Mouse (Mus musculus): ENCODE measurements around the gene Rhof. TPM values are rescaled to one million over a fixed set of nuclear protein-coding genes. Genes with fewer than 3 reads are reported as not detected.
A peak's percentile ranks its signal among the peaks of the same experiment; 100 is the strongest.

The Rhof gene
- polyA plus RNA-seq, 1 experiment from 2014 or later = 16.7 TPM

DNA sequence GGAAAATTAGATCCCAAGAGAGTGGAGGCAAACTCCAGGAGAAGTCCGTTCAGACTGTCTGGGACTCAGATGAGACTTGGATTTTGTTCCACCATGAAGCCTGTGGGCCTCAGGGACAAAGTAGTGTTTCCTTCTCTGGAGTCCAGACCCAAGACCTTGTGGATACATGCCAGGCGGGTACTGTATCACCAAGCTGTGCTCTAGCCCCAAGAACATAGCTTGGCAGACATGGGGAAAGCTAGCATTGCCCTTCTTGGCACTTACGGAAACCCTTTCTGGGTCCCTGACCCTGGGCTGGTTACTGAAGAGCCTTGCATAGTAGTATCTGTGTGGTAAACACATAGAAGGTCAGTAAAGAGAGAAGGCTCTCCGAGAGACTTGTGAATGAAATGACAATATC, 27.0 kb upstream of the Rhof start:
- Histone ChIP-seq H3K4me2 (no peak overlapping the region), H3K27me3 (no peaks in the 10 kb centered on the region), H3K4me3 (no peak overlapping the region), H3K9me3 (no peaks in the 10 kb centered on the region), H3K27ac (replicated peaks) (no peak overlapping the region), H3K9ac (no peak overlapping the region), H3K36me3 (peaks cover 82% of the 10 kb centered on the region), H3K4me1 (replicated peaks) (no peaks in the 10 kb centered on the region)
- no peak for ATAC-seq (ENCODE audit: low FRiP score, low read depth)
- WGBS = 96% methylated on average over 4 of the region's 4 CpGs

DNA sequence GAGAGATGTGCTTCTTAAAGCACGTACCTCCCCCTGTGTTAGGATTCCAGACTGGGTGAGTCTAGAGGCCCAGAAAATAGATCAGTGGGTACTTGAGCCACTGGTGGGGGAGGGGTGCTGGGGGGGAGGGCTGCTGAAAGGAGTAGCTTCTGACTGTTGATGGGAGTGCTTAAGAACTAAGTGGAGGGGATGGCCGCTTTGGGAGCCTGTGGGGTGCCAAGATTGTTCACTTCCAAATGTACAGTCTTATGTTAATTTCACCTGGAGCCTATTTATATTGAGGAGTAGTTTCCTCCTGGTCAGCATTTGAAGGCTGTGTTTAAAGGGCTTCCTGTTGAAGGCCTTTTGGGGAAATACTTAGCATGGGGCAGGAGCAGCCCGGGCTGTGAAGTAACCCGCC, 25.5 kb upstream of the Rhof start:
- H3K27me3 ChIP-seq = no peaks in the 10 kb centered on the region
- no peaks in the 10 kb centered on the region for H3K4me1 ChIP-seq (replicated peaks)
- H3K36me3 ChIP-seq = peaks cover 77% of the 10 kb centered on the region
- H3K27ac ChIP-seq (replicated peaks) = no peak overlapping the region
- H3K4me2 ChIP-seq = no peak overlapping the region
- H3K4me3 ChIP-seq = no peak overlapping the region
- 90% methylated on average over 4 of the region's 4 CpGs for WGBS
- ATAC-seq (ENCODE audit: low FRiP score, low read depth) = no peak
- no peaks in the 10 kb centered on the region for H3K9me3 ChIP-seq
- no peak overlapping the region for H3K9ac ChIP-seq

DNA sequence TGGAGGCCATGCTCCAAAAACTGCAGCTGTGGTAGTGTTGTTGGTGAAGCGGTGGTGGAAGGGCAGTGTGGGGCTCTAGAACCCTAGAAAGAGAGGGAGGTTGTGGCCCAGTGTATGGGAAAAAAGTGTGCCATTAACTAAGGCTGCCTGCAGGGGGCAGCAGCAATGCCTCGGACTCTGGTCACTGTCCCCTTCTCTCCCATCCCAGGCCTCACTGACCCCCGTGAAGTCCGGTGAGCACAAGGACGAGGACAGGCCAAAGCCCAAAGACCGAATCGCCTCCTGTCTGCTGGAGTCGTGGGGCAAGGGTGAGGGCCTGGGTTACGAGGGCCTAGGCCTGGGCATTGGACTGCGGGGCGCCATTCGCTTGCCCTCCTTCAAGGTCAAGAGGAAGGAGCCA, 24.3 kb upstream of the Rhof start:
- H3K4me2 ChIP-seq = no peak overlapping the region
- no peak for ATAC-seq (ENCODE audit: low FRiP score, low read depth)
- peaks cover 77% of the 10 kb centered on the region for H3K36me3 ChIP-seq
- no peak overlapping the region for H3K27ac ChIP-seq (replicated peaks)
- H3K4me1 ChIP-seq (replicated peaks) = no peaks in the 10 kb centered on the region
- H3K4me3 ChIP-seq = no peak overlapping the region
- no peak overlapping the region for H3K9ac ChIP-seq
- no peaks in the 10 kb centered on the region for H3K27me3 ChIP-seq
- H3K9me3 ChIP-seq = no peaks in the 10 kb centered on the region
- 88% methylated on average over 12 of the region's 12 CpGs for WGBS

DNA sequence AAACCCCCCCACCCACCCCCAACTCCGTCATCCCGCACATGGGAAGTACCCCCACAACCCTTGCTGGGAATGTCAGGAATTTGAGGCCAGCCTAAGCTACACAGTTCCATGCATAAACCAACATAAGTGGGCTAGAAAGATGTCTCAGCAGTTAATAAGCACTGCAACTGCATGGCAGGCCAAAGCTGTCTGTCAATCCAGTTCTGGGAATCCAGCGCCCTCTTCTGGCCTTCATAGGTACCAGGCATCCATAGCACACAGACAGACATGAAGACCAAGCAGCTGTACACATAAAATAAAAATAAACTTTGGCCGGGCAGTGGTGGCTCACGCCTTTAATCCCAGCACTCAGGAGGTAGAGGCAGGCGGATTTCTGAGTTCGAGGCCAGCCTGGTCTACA, 22.9 kb upstream of the Rhof start:
- WGBS = 66% methylated on average over 7 of the region's 7 CpGs
- no peak for ATAC-seq (ENCODE audit: low FRiP score, low read depth)
- H3K4me2 ChIP-seq = no peak overlapping the region

DNA sequence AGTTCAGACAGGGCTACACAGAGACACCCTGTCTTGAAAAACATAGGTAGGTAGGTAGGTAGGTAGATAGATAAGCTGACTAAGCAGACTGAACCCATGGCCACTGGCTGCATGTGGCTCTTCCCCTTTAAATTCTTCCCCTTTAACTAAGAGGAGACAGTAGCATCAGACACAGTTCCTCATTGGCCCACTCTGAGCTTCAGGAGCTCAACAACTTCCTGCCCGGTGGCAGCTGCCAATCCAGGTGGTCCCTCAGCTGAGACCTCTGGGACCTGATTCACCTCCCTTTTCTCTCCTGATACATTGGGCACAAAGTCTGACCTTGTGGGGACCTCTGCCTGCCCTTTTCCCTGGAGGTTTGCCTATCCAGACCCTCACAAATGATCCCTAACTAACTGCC, 20.4 kb upstream of the Rhof start:
- no peak for ATAC-seq (ENCODE audit: low FRiP score, low read depth)
- Histone ChIP-seq H3K36me3 (peaks cover 46% of the 10 kb centered on the region), H3K27ac (replicated peaks) (no peak overlapping the region), H3K9me3 (no peaks in the 10 kb centered on the region), H3K4me2 (no peak overlapping the region), H3K4me3 (no peak overlapping the region), H3K9ac (no peak overlapping the region), H3K4me1 (replicated peaks) (peaks cover 39% of the 10 kb centered on the region), H3K27me3 (no peaks in the 10 kb centered on the region)
- WGBS = 76% methylated on average over 1 of the region's 1 CpGs

More for the DNA sequence above, 22.9 kb upstream of the Rhof start:
- H3K9me3 ChIP-seq = no peaks in the 10 kb centered on the region
- H3K27ac ChIP-seq (replicated peaks) = no peak overlapping the region
- H3K9ac ChIP-seq = no peak overlapping the region
- no peaks in the 10 kb centered on the region for H3K27me3 ChIP-seq
- H3K4me1 ChIP-seq (replicated peaks) = peaks cover 13% of the 10 kb centered on the region
- H3K4me3 ChIP-seq = no peak overlapping the region
- H3K36me3 ChIP-seq = peaks cover 65% of the 10 kb centered on the region

DNA sequence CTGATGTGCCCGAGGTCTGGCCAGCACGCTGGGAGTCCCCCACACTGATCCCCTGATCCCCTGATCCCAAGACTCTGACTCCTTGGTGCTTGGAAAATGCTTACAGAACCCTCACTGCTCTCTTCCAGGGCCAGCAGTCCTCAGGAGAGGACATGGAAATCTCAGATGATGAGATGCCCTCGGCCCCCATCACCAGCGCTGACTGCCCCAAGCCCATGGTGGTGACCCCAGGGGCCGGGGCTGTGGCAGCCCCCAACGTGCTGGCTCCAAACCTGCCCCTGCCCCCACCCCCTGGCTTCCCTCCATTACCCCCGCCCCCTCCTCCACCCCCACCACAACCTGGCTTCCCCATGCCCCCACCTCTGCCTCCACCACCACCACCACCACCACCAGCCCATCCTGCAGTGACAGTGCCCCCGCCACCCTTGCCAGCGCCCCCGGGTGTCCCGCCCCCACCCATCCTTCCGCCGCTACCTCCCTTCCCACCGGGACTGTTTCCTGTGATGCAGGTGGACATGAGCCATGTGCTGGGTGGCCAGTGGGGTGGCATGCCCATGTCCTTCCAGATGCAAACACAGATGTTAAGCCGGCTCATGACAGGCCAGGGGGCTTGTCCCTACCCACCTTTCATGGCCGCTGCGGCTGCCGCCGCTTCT, 19.3 kb upstream of the Rhof start:
- H3K9me3 ChIP-seq = no peaks in the 10 kb centered on the region
- H3K4me1 ChIP-seq (replicated peaks) = peaks cover 41% of the 10 kb centered on the region
- H3K4me2 ChIP-seq = peak overlapping the region; percentile 64; the same call in 1 of the 2 replicates
- no peak overlapping the region for H3K27ac ChIP-seq (replicated peaks)
- H3K9ac ChIP-seq = no peak overlapping the region
- 96% methylated on average over 17 of the region's 19 CpGs for WGBS
- H3K4me3 ChIP-seq = no peak overlapping the region
- ATAC-seq (ENCODE audit: low FRiP score, low read depth) = no peak
- H3K27me3 ChIP-seq = no peaks in the 10 kb centered on the region
- peaks cover 45% of the 10 kb centered on the region for H3K36me3 ChIP-seq

DNA sequence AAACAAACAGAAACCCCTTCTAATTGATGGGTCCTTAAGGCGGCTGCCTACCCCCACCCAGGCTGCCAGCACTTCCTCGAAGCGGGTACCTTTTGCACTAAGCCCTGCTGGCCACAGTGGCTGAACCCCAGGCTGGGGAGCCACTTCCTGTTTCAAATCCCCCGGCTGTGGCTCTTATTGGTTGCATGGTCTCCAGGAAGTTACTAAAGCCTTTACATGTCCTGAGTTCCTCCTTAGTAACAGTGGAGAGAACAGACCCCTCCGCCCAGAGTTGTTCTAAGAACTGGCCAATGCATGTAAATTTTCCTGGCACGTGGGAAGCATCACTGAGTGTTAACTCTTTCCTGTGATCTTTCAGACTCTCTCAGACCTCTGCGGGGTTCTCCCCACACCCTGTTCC, 18.6 kb upstream of the Rhof start:
- Histone ChIP-seq H3K4me1 (replicated peaks) (peaks cover 47% of the 10 kb centered on the region), H3K27me3 (no peaks in the 10 kb centered on the region), H3K4me2 (peak overlapping the region; percentile 64), H3K4me3 (peak overlapping the region; percentile 39), H3K36me3 (peaks cover 46% of the 10 kb centered on the region), H3K9ac (peak overlapping the region; percentile 30; the same call in 1 of the 2 replicates), H3K27ac (replicated peaks) (no peak overlapping the region), H3K9me3 (no peaks in the 10 kb centered on the region)
- ATAC-seq (ENCODE audit: low FRiP score, low read depth) = peak; percentile 20; the same call in 1 of the 2 replicates
- 40% methylated on average over 7 of the region's 7 CpGs for WGBS

DNA sequence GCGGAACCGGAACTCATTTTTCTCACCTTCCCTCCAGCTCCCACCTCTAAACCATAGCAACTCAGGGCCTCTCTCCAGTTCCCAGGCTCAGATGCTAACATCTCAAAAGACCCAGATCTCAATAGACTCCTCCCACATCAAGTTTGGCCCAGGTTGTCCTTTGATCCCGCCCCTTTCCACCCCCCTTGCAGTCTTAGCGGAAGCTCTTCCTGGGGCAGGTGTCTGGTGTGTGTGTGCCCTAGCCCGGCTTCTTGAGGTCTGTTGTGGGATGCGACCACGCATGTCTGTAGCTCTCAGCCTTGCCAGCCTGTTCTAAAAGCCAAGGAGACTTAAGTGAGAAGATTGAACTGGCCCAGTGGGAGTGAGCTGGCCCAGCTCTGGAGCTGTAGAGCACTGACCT, 18.1 kb upstream of the Rhof start:
- 40% methylated on average over 7 of the region's 7 CpGs for WGBS
- peak overlapping the region; percentile 64 for H3K4me2 ChIP-seq
- H3K9ac ChIP-seq = peak overlapping the region; percentile 30
- H3K9me3 ChIP-seq = no peaks in the 10 kb centered on the region
- peaks cover 46% of the 10 kb centered on the region for H3K36me3 ChIP-seq
- H3K27ac ChIP-seq (replicated peaks) = no peak overlapping the region
- H3K4me3 ChIP-seq = peak overlapping the region; percentile 39
- no peaks in the 10 kb centered on the region for H3K27me3 ChIP-seq
- peaks cover 52% of the 10 kb centered on the region for H3K4me1 ChIP-seq (replicated peaks)
- no peak for ATAC-seq (ENCODE audit: low FRiP score, low read depth)

DNA sequence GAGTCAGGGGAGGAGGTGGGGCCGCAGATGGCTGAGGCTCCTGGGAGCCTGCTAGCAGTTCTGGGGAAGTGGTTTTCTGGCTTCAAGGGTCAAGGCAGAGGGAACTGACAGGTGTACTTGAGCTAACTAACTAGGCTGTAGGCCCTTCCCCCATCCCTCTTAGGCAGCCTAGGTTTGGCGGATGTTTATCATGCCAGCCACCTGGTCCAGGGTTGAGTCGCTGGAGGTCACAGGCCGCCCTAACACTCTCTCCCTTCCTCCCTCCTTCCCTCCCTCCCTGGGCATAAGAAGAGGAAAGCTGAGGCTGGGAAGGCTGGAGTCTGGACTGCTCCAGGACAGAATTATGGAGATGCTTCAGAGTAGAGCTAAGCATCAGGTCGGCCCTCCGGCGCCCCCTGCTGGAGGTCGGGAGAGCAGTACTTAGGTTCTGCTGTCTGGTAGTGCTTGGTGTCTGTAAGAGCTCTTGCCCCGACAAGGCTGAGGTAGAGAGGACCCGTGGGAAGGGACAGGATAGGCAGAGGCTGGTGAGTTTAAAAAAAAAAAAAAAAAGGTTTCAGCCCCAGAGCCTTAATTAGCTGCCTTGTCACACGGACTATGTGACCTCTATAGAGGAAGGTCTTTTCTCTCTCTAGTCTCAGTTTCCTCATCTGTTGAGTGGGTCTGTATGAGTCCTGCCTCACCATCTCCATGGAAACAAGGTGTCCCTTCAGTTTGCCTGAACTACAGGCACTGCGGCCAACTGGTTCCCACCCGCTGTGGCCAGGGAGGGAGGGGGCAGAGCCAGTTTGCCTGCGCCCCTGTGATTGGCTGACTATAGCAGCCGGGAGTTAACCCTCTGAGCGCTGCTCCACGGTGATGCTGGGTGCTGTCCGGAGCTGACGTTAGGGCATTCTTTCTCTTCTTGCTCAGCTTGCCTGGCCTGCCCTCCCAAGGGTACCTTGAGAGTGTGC, 17.2 kb upstream of the Rhof start:
- H3K4me1 ChIP-seq (replicated peaks) = peaks cover 61% of the 10 kb centered on the region
- H3K9ac ChIP-seq = peak overlapping the region; percentile 30
- H3K27ac ChIP-seq (replicated peaks) = no peak overlapping the region

DNA sequence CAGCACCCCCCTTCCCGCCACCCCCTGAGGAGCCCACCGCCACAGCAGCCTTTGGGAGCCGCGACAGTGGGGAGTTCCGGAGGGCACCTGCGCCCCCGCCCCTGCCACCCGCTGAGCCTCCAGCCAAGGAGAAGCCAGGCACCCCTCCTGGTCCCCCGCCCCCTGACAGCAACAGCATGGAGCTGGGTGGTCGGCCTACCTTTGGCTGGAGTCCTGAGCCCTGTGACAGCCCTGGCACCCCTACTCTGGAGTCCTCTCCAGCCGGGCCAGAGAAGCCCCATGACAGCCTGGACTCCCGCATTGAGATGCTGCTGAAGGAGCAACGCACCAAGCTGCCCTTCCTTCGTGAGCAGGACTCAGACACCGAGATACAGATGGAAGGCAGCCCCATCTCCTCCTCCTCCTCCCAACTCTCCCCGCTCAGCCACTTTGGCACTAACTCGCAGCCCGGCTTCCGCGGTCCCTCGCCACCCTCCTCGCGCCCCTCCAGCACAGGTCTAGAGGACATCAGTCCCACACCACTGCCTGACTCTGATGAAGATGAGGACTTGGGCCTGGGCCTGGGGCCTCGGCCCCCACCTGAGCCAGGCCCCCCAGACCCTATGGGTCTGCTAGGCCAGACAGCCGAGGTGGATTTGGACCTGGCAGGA, 15.7 kb upstream of the Rhof start:
- peaks cover 31% of the 10 kb centered on the region for H3K36me3 ChIP-seq
- no peaks in the 10 kb centered on the region for H3K27me3 ChIP-seq
- no peak overlapping the region; the same call in 1 of the 2 replicates for H3K4me2 ChIP-seq
- no peak overlapping the region for H3K4me3 ChIP-seq
- H3K4me1 ChIP-seq (replicated peaks) = peaks cover 73% of the 10 kb centered on the region
- no peaks in the 10 kb centered on the region for H3K9me3 ChIP-seq
- H3K9ac ChIP-seq = no peak overlapping the region
- WGBS = 77% methylated on average over 25 of the region's 25 CpGs
- no peak overlapping the region for H3K27ac ChIP-seq (replicated peaks)
- ATAC-seq (ENCODE audit: low FRiP score, low read depth) = no peak

More for the DNA sequence above, 17.2 kb upstream of the Rhof start:
- H3K36me3 ChIP-seq = peaks cover 41% of the 10 kb centered on the region
- 7% methylated on average over 19 of the region's 19 CpGs for WGBS
- H3K4me2 ChIP-seq = peak overlapping the region; percentile 64
- H3K4me3 ChIP-seq = peak overlapping the region; percentile 39
- no peaks in the 10 kb centered on the region for H3K9me3 ChIP-seq
- no peaks in the 10 kb centered on the region for H3K27me3 ChIP-seq
- ATAC-seq (ENCODE audit: low FRiP score, low read depth) = peak; percentile 84

DNA sequence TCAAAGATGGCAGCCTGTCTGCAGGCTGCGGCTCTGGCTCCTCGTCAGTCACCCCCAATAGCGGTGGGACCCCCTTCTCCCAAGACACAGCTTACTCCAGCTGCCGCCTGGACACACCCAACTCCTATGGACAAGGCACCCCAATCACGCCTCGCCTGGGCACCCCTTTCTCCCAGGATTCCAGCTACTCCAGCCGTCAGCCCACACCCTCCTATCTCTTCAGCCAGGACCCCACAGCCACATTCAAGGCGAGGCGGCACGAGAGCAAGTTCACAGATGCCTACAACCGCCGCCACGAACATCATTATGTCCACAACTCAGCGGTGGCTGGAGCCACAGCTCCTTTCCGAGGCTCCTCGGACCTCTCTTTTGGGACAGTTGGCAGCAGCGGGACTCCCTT, 15.1 kb upstream of the Rhof start:
- WGBS = 84% methylated on average over 17 of the region's 17 CpGs
- no peaks in the 10 kb centered on the region for H3K27me3 ChIP-seq
- no peak overlapping the region for H3K4me2 ChIP-seq
- H3K9me3 ChIP-seq = no peaks in the 10 kb centered on the region
- H3K27ac ChIP-seq (replicated peaks) = no peak overlapping the region
- H3K9ac ChIP-seq = no peak overlapping the region
- H3K36me3 ChIP-seq = peaks cover 25% of the 10 kb centered on the region
- H3K4me1 ChIP-seq (replicated peaks) = peaks cover 75% of the 10 kb centered on the region
- no peak for ATAC-seq (ENCODE audit: low FRiP score, low read depth)
- H3K4me3 ChIP-seq = no peak overlapping the region

DNA sequence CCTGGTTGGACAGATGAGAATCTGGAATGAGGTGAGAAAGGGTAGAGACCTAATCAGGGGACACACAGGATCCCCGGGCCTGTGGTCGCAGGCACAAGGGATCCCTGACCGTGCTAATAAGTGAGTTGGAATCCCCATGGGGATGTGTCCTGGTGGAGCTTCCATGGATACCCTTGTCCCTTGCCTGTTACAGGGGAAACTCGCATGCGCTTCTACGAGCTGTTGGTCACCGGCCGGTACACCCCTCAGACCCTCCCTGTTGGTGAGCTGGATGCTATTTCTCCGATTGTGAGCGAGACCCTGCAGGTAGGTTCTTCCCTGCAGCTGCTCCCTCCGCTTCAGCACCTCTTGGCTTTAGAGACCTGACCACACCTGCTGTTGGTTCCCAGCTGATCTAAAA, 13.9 kb upstream of the Rhof start:
- no peak overlapping the region for H3K27ac ChIP-seq (replicated peaks)
- H3K4me2 ChIP-seq = 0 out of 2 replicates have a peak overlapping the region, but pooled peaks have one; percentile 7
- no peaks in the 10 kb centered on the region for H3K9me3 ChIP-seq
- no peak overlapping the region for H3K4me3 ChIP-seq
- H3K36me3 ChIP-seq = peaks cover 19% of the 10 kb centered on the region
- no peak for ATAC-seq (ENCODE audit: low FRiP score, low read depth)
- H3K4me1 ChIP-seq (replicated peaks) = peaks cover 71% of the 10 kb centered on the region
- WGBS = 77% methylated on average over 11 of the region's 11 CpGs
- H3K9ac ChIP-seq = no peak overlapping the region
- H3K27me3 ChIP-seq = no peaks in the 10 kb centered on the region
